Mouse (Mus musculus): ENCODE data around the gene Lsm14b.

- TF ChIP-seq UBTF (IDR thresholded peaks at IDR 0.05; ENCODE audit: borderline replicate concordance, insufficient read depth, low read depth, low read length) = no peak
- no peak for TF ChIP-seq GATA1 (IDR thresholded peaks at IDR 0.05; ENCODE audit: low read depth, low read length)
These were observed 9.2 kb downstream of the Lsm14b start for GRCm38 (mm10) chr2:180033956-180034355.
